Mouse (Mus musculus): ENCODE results near the gene Alg9.

DNA sequence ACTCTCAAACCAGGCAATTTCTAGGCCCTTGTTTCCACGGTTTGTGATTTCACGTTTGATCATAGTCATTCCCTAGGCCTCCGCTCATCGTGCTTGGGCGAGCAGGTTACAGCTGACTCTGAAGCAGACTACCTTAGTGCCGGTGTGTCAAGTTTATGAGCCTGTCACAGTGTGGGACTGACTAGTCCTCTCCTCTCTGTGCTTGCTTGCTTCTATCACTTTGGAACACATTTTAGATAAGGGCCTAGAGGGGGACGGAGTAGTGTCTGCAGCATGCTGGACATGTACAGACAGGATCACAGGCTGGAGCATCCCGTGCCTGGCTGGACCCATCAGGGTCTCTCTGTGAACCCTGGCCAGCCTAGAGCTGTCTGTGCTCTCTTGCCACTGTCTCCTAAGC is 79.6 kb downstream of the Alg9 start:
- no peak for TF ChIP-seq MAX (IDR thresholded peaks at IDR 0.05)
- TF ChIP-seq CTCF (IDR thresholded peaks at IDR 0.05; ENCODE audit: control insufficient read depth, insufficient read depth, insufficient read length): no peak
- no peak for TF ChIP-seq USF1 (IDR thresholded peaks at IDR 0.05; ENCODE audit: low read depth)
- TF ChIP-seq CEBPB (IDR thresholded peaks at IDR 0.05; ENCODE audit: low read depth): no peak
- no peak for TF ChIP-seq MYOG (IDR thresholded peaks at IDR 0.05; ENCODE audit: control insufficient read depth, extremely low read depth, insufficient read length)
- TF ChIP-seq MYOD1 (IDR thresholded peaks at IDR 0.05; ENCODE audit: control insufficient read depth, insufficient read length, low read depth): no peak

All from C2C12 (cell line).